14 mouse cellular contexts compared by ENCODE assay signal in genomic region chr10:67193003-67193652, GRCm38 (mm10).
DNase-seq lines count a peak whose midpoint lies in the region; ATAC-seq and TF ChIP-seq lines count a peak whose summit lies in the region.
"Had no signal": no experiment of that assay in that cellular context is flagged by ENCODE, and none has a peak within 500 bp of the region (broad histone marks: within the 10 kb centered on the region; RNA-seq: fewer than 3 reads in every experiment).

No protein-coding gene starts in this region.

- H3K9me3 ChIP-seq in lung, embryonic 15.5 days: no peaks in the 10 kb centered on the region
- H3K9me3 ChIP-seq in stomach, postnatal 0 days (ENCODE audit: control insufficient read depth, low read length): no peaks in the 10 kb centered on the region
- H3K9me3 ChIP-seq: heart, embryonic 15.5 days; hindbrain, embryonic 15.5 days had no signal

- no peaks in the 10 kb centered on the region for H3K27me3 ChIP-seq in heart, adult 2 months (ENCODE audit: control insufficient read depth, insufficient read depth, low read length)
- H3K27me3 ChIP-seq in thymus, adult 2 months (ENCODE audit: control insufficient read depth, insufficient read depth, low read length): no peaks in the 10 kb centered on the region
- no peaks in the 10 kb centered on the region for H3K27me3 ChIP-seq in lung, embryonic 15.5 days
- no peaks in the 10 kb centered on the region for H3K27me3 ChIP-seq in stomach, postnatal 0 days (ENCODE audit: control insufficient read depth, insufficient read depth, low read length)
- H3K27me3 ChIP-seq: heart, embryonic 15.5 days; hindbrain, embryonic 15.5 days had no signal

- H3K9ac ChIP-seq in heart, adult 2 months (ENCODE audit: low read depth, low read length): no peak overlapping the region
- H3K9ac ChIP-seq in lung, embryonic 15.5 days: no peak overlapping the region
- no peak overlapping the region for H3K9ac ChIP-seq in stomach, postnatal 0 days (ENCODE audit: low read length)
- H3K9ac ChIP-seq: heart, embryonic 15.5 days; hindbrain, embryonic 15.5 days; liver, embryonic 14.5 days had no signal

- no peak overlapping the region for H3K4me2 ChIP-seq in lung, embryonic 15.5 days
- no peak overlapping the region for H3K4me2 ChIP-seq in stomach, postnatal 0 days (replicated peaks; ENCODE audit: low read depth)
- H3K4me2 ChIP-seq: heart, embryonic 15.5 days; hindbrain, embryonic 15.5 days; midbrain, embryonic 11.5 days had no signal

- TF ChIP-seq CTCF in heart, adult 2 months (IDR thresholded peaks at IDR 0.05): no peak
- no peak for TF ChIP-seq CTCF in thymus, adult 2 months (IDR thresholded peaks at IDR 0.05; ENCODE audit: borderline replicate concordance, control insufficient read depth, extremely low read depth, insufficient read depth, low read length, poor library complexity)
- TF ChIP-seq CTCF in stomach, postnatal 0 days (IDR thresholded peaks at IDR 0.05; ENCODE audit: low read depth): no peak

- H3K27ac ChIP-seq in heart, adult 2 months: peak overlapping the region; percentile 29; the same call in 1 of the 2 replicates
- H3K27ac ChIP-seq in thymus, adult 2 months (ENCODE audit: control insufficient read depth, insufficient read depth, low read length): no peak overlapping the region
- H3K27ac ChIP-seq in lung, embryonic 15.5 days: peak overlapping the region; percentile 67; the same call in 1 of the 2 replicates
- 0 out of 2 replicates have a peak overlapping the region, but pooled peaks have one; percentile 53 for H3K27ac ChIP-seq in stomach, postnatal 0 days (replicated peaks)
- H3K27ac ChIP-seq: heart, embryonic 15.5 days; hindbrain, embryonic 15.5 days; layer of hippocampus, adult 2 months; liver, embryonic 14.5 days had no signal

- H3K4me3 ChIP-seq in heart, adult 2 months: no peak overlapping the region
- H3K4me3 ChIP-seq in thymus, adult 2 months (ENCODE audit: control insufficient read depth, insufficient read depth, low read length): no peak overlapping the region
- H3K4me3 ChIP-seq in lung, embryonic 15.5 days: no peak overlapping the region
- no peak overlapping the region for H3K4me3 ChIP-seq in stomach, postnatal 0 days (ENCODE audit: low read depth, low read length)
- H3K4me3 ChIP-seq: heart, embryonic 15.5 days; hindbrain, embryonic 15.5 days; layer of hippocampus, adult 2 months had no signal

- no peak for DNase-seq in heart, adult 2 months
- no peak for DNase-seq in heart, postnatal 10 days
- peak; percentile 29 for DNase-seq in thymus, adult 2 months
- no peak for DNase-seq in thymus, postnatal 4 days
- DNase-seq in stomach, postnatal 0 days (ENCODE audit: low spot score): peak; percentile 56
- no peak for DNase-seq in gastrocnemius, adult 18-20 months (ENCODE audit: low spot score)
- DNase-seq: cerebellum, adult 9-10 months; gastrocnemius, postnatal 14 days had no signal

- TF ChIP-seq POLR2A in heart, adult 2 months (IDR thresholded peaks at IDR 0.05; ENCODE audit: insufficient read depth, low read depth, low read length): no peak
- TF ChIP-seq POLR2A in thymus, adult 2 months (IDR thresholded peaks at IDR 0.05; ENCODE audit: control insufficient read depth, extremely low read depth, insufficient read depth, low read length, poor library complexity): no peak

- H3K36me3 ChIP-seq in heart, adult 2 months (ENCODE audit: control insufficient read depth, insufficient read depth, low read length): peaks cover 31% of the 10 kb centered on the region
- H3K36me3 ChIP-seq in thymus, adult 2 months (ENCODE audit: control insufficient read depth, insufficient read depth, low read length): peaks cover 5% of the 10 kb centered on the region; the same call in 1 of the 2 replicates
- 0 out of 2 replicates have a peak, but pooled peaks cover 3% of the 10 kb centered on the region for H3K36me3 ChIP-seq in lung, embryonic 15.5 days
- 0 out of 2 replicates have a peak, but pooled peaks cover 2% of the 10 kb centered on the region for H3K36me3 ChIP-seq in stomach, postnatal 0 days (ENCODE audit: control insufficient read depth, insufficient read depth, low read length)
- H3K36me3 ChIP-seq: hindbrain, embryonic 15.5 days had no signal

- ATAC-seq in lung, embryonic 15.5 days (ENCODE audit: borderline replicate concordance, extremely low read depth, low FRiP score, low TSS enrichment): no peak
- peak; percentile 80 for ATAC-seq in stomach, postnatal 0 days (ENCODE audit: low FRiP score, low TSS enrichment)

- intact Hi-C loops in heart, adult 2 months (cut with DNase I): no loop called here
- intact Hi-C loops in heart, postnatal 10 days (cut with DNase I): no loop called here

- peaks cover 2% of the 10 kb centered on the region for H3K79me2 ChIP-seq in heart, adult 2 months (replicated peaks; ENCODE audit: control insufficient read depth, insufficient read depth, low read length)

- peaks cover 22% of the 10 kb centered on the region for H3K4me1 ChIP-seq in heart, adult 2 months (ENCODE audit: control insufficient read depth, insufficient read depth, low read length)
- H3K4me1 ChIP-seq in thymus, adult 2 months (replicated peaks; ENCODE audit: control insufficient read depth, insufficient read depth, low read length): peaks cover 9% of the 10 kb centered on the region
- H3K4me1 ChIP-seq in lung, embryonic 15.5 days: peaks cover 17% of the 10 kb centered on the region
- no peaks in the 10 kb centered on the region; the same call in 1 of the 2 replicates for H3K4me1 ChIP-seq in stomach, postnatal 0 days (replicated peaks; ENCODE audit: control insufficient read depth, insufficient read depth)

- no peak for TF ChIP-seq EP300 in heart, adult 2 months (IDR thresholded peaks at IDR 0.05; ENCODE audit: insufficient read depth, low read depth, low read length)
- no peak for TF ChIP-seq EP300 in stomach, postnatal 0 days (optimal IDR thresholded peaks at IDR 0.05)

- WGBS in heart, adult 2 months: 44% methylated on average over 3 of the region's 3 CpGs
- WGBS in thymus, adult 2 months: 66% methylated on average over 3 of the region's 3 CpGs
- 49% methylated on average over 3 of the region's 3 CpGs for WGBS in lung, embryonic 15.5 days
- WGBS in stomach, postnatal 0 days: 39% methylated on average over 3 of the region's 3 CpGs

Comparison
In these comparisons a context has a peak if more than half of its experiments do, and no peak if none do; other contexts are left out.
1. DNase-seq: peak in thymus, adult 2 months (single experiment) and stomach, postnatal 0 days (single experiment); none in heart, adult 2 months (0 of 2), heart, postnatal 10 days (0 of 2), thymus, postnatal 4 days (single experiment) and gastrocnemius, adult 18-20 months (single experiment).